Mouse (Mus musculus): ENCODE data around the gene Kcnj9.

The Kcnj9 gene

DNA sequence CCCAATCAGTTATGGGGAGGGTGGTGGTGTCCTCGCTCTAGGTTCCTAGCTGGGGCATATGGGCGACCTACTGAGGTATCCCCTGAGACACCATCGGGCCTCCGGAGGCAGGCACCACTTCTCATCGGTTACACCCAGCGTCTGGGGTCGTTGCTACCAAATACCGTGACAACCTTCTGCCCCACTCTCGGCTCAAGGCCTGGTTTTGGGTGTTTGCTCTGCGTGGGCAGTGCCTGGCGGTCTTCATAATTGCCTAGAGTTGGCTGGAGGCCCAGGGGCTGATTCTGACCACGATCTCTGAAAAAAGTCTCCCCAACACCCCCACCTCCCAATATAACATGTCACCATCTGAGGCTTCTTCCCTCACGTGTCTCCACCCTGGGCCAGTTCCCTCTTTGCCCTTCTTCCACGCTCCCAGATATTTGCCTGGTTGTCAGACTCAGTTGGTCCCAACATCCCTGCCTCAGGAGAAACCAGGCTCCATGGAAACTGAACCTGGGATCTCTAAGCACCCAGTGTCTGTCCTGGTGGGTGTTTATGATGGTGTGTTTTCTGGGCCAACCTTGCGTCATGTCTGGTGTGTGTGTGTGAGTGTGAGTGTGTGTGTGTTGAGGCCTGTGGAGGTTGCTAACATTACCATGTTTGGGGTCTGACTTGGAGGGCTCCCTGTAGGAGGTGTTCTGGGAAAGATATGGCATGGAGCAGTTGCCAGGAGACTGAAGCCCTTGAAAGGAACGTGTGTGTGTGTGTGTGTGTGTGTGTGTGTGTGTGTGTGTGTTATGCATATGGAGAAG lies 16.2 kb downstream of the Kcnj9 start:
- DNase-seq (ENCODE audit: low spot score in 2 of 2), result peak; percentile 19 to 28

DNA sequence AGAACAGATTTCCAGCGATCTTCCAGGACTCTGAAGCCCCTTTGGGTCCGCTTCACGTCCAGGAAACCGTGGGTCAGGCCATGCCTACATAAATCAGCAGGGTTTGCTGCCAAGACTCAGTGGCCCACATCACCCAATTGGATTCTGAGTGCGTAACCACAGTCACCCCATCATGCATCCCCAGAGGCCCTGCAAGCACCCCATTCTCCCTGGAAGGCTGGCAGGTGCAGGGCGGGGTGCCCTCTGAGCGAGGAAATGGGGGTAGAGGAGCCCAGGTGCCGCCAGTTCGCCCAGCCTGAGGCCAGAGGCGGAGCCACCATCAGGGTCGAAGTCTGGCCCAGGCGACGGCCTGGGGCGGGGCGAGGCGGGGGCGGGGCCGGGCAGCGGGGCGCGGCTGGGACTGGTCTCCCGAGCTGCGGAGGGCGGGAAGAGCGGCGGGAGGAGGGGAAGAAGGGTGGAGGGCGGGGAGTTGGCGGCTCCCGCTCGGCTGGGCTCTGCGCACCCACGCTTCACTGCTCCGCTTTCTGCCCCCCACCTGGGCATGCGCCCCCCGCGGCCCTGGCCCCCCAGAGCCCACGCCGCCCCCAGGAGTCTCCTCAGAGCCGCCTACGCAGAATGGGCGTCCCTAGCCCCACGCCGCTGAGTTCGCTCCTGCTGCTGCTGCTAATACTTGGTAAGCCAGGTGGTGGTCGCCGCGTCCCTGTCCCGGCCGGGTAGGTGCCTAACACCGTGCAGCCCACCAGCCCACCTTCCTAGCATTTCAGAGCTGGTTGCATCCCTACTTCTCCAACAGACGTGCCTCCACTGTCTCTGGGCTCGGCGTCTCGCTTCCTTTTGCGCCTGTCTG lies 17.0 kb downstream of the Kcnj9 start:
- peak; percentile 74 to 81 for DNase-seq (ENCODE audit: low spot score in 2 of 2)

GRCm38 (mm10) chr1:172311248-172311906 lies 17.7 kb downstream of the Kcnj9 start:
- DNase-seq (ENCODE audit: low spot score in 2 of 2), result peak; percentile 19 to 28

DNA sequence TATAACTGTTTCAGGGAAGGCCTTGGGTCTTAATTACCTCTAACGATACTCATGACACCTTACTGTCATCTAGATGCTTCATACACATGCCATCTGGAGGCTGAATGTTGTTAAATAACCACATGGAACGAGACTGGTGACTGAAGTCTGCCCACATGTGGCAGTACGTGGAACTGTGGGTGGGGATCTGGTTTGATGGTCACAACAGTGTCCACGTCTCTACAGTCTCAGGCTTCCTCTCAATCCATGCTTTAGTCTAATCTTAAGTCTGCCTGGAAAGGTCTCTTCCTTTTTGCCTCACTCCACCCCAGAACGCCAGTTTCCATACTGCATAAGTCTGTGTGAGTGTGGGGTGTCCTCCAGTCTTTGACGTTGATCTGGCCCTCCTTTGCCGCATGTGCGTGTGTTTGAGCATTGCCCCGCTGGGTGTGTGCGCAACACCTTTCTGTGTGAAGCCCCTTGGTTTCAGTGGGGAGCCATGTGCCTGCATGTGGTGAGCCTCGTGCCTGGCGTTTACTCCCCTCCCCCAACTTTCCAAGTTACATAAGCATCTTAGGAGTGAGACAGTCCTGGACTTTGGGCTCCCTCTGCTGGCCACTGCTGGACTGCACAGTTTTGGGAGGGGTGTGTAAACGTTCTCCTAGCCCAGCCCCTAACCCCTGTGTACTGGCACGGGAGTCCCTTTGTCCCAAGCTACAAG lies 19.3 kb downstream of the Kcnj9 start:
- peak; percentile 87 to 90 for DNase-seq (ENCODE audit: low spot score in 2 of 2)

DNA sequence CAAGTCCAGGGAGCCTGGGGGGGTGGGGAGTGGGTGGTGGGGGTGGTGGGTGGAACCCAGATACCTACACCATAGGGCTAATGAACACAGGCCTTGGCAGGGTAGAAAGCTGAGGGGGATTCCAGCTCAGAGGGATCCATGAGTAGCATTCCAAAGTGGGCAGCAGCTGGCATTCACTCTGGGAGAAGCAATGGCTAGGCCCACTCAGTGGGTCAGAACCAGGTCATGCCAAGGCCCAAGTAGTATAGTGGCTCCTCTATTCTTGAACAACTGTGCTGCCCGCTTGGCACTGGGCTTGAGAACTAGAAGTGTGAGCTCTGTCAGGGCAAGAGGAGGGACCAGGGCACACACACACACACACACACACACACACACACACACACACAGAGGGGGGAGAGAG lies 20.7 kb downstream of the Kcnj9 start:
- no peak for DNase-seq (ENCODE audit: low spot score in 2 of 2)

- DNase-seq (ENCODE audit: low spot score in 2 of 2), result peak; percentile 40 to 55
Measured at GRCm38 (mm10) chr1:172307936-172308335, 21.2 kb downstream of the Kcnj9 start.

DNA sequence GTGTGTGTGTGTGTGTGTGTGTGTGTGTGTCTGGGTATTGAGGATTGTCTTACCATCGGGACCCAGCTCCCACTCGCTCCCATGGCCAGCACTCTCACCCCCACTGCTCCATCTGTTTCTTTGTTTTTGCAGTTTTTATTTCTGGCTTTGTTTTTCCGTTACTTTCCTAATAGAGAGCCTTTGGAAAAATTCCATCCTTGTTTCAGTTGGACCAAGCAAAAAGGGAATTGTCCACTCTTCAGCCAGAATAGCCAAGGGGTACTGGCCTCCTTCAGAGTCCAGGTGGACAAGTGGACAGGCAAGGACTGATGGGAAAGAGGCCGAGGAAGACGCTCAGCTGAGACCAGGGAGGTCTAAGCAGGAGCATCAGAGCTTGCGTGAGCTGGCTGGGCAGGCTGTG lies 22.2 kb downstream of the Kcnj9 start:
- no peak for DNase-seq (ENCODE audit: low spot score in 2 of 2)

DNA sequence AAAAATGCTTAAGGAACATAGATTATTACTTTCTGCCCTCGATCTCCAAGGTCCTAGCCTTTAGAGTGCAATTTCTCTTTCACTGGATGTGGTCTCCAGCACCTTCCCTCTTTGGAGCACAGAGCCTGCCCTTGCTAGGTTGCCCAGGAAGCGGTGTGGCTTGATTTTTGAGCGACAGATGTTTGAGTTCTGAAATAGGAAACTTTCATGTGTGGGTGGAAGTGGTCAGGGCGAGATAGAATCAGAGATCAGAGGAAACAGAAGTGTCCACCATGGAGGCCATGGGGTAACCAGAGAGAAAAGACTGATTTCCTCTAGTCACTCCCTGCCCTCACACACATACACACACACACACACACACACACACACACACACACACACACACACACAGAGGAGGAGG lies 22.9 kb downstream of the Kcnj9 start:
- DNase-seq (ENCODE audit: low spot score in 2 of 2), result peak; percentile 53 to 69

DNA sequence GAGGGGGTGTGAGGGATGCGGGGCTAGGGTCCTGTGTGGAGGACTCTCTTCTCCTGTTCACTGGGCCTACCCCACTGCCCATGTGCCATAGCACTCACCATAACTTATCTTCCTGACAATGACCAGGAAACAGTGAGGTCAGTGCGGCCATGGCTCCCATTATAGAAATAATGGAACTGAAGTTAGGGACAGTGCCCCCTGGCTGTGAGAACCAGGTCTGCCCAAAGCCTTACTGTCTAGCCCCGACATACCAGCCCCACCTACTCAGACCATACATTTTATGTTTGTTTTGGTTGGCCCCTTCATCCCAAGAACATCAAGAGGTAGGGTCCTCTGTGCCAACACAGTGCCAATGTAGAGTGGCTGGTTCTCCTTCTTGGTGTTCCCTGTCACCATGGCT lies 23.5 kb downstream of the Kcnj9 start:
- DNase-seq (ENCODE audit: low spot score in 2 of 2), result no peak

GRCm38 (mm10) chr1:172305153-172305552 lies 24.0 kb downstream of the Kcnj9 start:
- no peak for DNase-seq (ENCODE audit: low spot score in 2 of 2)

DNA sequence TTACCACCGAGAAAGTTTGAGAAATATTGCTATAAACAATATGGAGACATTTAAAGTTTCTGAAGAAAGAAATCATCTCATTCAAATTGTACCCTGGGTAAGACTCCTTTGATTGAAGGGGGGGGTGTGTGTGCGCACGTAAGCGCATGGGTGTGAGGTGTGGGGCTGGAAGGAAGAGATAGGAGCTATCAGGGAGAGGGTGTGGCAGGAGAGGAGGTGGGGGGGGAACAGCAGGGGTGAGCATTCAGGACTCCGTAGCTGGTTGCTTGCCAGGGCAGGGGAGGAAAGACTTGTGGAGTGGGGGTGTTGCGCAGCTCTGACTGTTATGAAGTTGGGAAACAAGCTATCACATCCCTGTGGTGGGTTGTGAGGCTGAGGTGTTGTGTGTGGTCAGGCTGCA lies 24.7 kb downstream of the Kcnj9 start:
- DNase-seq (ENCODE audit: low spot score in 2 of 2), result no peak

DNA sequence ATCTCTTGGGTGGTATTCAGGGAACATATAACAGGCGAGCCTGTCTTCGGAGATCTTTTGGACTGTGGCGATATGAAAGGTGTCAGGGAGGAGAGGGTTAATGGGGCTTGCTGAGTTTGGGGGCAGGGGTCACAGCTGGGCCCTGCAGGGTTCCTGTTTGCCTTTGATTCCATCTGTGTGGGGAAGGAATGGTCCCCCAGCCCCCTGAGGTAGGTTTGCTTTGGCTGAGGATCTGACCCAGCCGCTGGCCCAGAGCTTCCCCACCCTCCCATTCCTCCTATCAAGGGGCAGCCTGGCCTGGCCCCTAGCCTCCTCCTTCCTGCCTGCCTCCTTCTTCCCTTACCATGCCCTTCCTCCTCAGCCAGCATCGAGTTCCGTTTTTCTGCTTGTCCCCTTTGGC lies 26.3 kb downstream of the Kcnj9 start:
- DNase-seq (ENCODE audit: low spot score in 2 of 2), result no peak

GRCm38 (mm10) chr1:172302311-172302710 lies 26.8 kb downstream of the Kcnj9 start:
- no peak for DNase-seq (ENCODE audit: low spot score in 2 of 2)

- no peak for DNase-seq (ENCODE audit: low spot score in 2 of 2)
Measured at GRCm38 (mm10) chr1:172301180-172301579, 27.9 kb downstream of the Kcnj9 start.

- DNase-seq (ENCODE audit: low spot score in 2 of 2), result no peak
Measured at GRCm38 (mm10) chr1:172300247-172300646, 28.9 kb downstream of the Kcnj9 start.

DNA sequence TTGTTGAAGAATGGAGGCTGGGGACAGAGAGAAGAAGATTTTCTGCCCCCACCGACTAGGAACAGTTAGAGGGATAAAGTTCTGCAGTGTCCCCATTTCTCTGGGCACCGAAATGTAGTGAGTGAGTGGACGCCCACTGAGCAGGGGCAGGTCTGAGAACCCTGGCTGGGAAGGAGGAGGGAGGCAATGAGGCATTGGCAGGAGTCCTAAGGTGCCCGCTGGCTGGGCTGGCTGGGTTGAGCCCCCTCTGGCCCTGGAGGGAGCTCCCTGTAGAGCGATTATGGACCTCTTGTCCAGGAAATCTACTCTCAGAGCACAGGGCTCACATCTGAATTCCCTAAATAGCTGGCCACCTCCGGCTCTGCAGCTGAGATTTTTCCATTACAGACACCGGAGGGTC lies 29.6 kb downstream of the Kcnj9 start:
- no peak for DNase-seq (ENCODE audit: low spot score in 2 of 2)

- DNase-seq (ENCODE audit: low spot score in 2 of 2), result no peak
Measured at GRCm38 (mm10) chr1:172297611-172298537, 31.2 kb downstream of the Kcnj9 start, which contains the start of gene Atp1a2. Gene Atp1a2 (minus strand): TSS chr1:172298064.

- DNase-seq (ENCODE audit: low spot score in 2 of 2), result no peak
Measured at GRCm38 (mm10) chr1:172296816-172297510, 32.2 kb downstream of the Kcnj9 start.

DNA sequence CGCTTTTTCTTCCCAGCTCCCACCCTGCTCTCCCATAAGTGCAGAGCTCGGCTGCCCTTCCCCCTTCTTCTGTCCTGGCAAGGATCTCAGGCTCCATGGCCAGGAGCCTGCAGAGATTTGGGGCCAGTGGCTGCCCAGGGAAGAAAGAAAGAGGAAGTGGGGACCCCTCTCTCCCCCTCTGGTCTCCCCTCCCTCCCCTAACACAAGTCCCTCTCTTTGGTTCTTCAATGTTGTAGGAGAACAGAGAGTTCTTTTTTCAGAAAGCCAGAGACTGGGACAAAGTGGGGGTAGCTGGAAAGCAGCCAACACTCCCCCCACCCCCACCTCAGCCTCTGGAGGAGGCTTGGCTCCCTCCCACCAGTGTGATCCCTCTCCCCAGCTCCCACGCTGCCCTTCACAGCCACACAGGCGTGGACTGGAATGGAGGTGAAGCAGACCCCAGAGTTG lies 33.3 kb downstream of the Kcnj9 start:
- DNase-seq (ENCODE audit: low spot score in 2 of 2), result no peak

GRCm38 (mm10) chr1:172293449-172293848 lies 35.7 kb downstream of the Kcnj9 start:
- DNase-seq (ENCODE audit: low spot score in 2 of 2), result no peak

All from natural killer cell, adult 2 months (primary cell).